Mouse (Mus musculus) midbrain, embryonic 16.5 days (tissue): ENCODE data around the gene Usp43. TPM values are rescaled to one million over a fixed set of nuclear protein-coding genes. Genes with fewer than 3 reads are reported as not detected.

Source experiments
- ATAC-seq: fragments of 200-750 bp; cut with Nextera tagmentation; 2 replicates; pipeline ENCODE4 v1.8.0; 2017; ENCODE audit warnings: moderate TSS enrichment
- H3K27ac ChIP-seq: fragments of 300-500 bp; sonication (generic); 2 replicates; pipeline ENCODE4 v1.5.1; 2014; ENCODE audit warnings: mild to moderate bottlenecking, low read length, mixed read lengths
- H3K27me3 ChIP-seq: fragments of 300-500 bp; sonication (generic); 2 replicates; pipeline ENCODE4 v1.6.1; 2014; ENCODE audit warnings: low read depth, low read length, mixed read lengths; ENCODE audit not compliant: control insufficient read depth, insufficient read depth
- H3K36me3 ChIP-seq: fragments of 300-500 bp; sonication (generic); 2 replicates; pipeline ENCODE4 v1.6.1; 2014; ENCODE audit warnings: mild to moderate bottlenecking, low read length, moderate library complexity, mixed read lengths; ENCODE audit not compliant: control insufficient read depth, insufficient read depth
- H3K4me1 ChIP-seq: fragments of 300-500 bp; sonication (generic); 2 replicates; pipeline ENCODE4 v1.6.1; 2014; ENCODE audit warnings: mild to moderate bottlenecking, low read length, mixed read lengths; ENCODE audit not compliant: control insufficient read depth, insufficient read depth
- H3K4me2 ChIP-seq: fragments of 300-500 bp; sonication (generic); 2 replicates; pipeline ENCODE4 v1.6.1; 2014; ENCODE audit warnings: mild to moderate bottlenecking, low read length, mixed read lengths
- H3K4me3 ChIP-seq: fragments of 300-500 bp; sonication (generic); 2 replicates; pipeline ENCODE4 v1.5.1; 2014; ENCODE audit warnings: low read depth, mild to moderate bottlenecking, low read length, moderate library complexity, mixed read lengths
- H3K9ac ChIP-seq: fragments of 300-500 bp; sonication (generic); 2 replicates; pipeline ENCODE4 v1.6.1; 2014; ENCODE audit warnings: low read depth, low read length, mixed read lengths
- H3K9me3 ChIP-seq: fragments of 300-500 bp; sonication (generic); replicated peaks from 2 replicates; pipeline ENCODE4 v1.6.1; 2014; ENCODE audit warnings: mild to moderate bottlenecking, low read length, mixed read lengths; ENCODE audit not compliant: control insufficient read depth, poor library complexity, severe bottlenecking
- WGBS: fragments of 180-500 bp; shearing (Covaris S2); extraction: QIAGEN DNeasy Blood & Tissue Kit; methylation state at CpG from one replicate; pipeline ENCODE4 v1.1.7; 2014; 5-methylcytosine and 5-hydroxymethylcytosine counted together
- polyA plus RNA-seq: library from polyadenylated mRNA; unstranded; fragments of >200 nt; fragmentation: Nextera tagmentation; extraction: Ambion mirVana; gene quantifications from 2 replicates; pipeline ENCODE4 v1.2.1, GENCODE M21; 2015

The Usp43 gene
- polyA plus RNA-seq, result 0.80 and 0.88 TPM in 2 replicates

DNA sequence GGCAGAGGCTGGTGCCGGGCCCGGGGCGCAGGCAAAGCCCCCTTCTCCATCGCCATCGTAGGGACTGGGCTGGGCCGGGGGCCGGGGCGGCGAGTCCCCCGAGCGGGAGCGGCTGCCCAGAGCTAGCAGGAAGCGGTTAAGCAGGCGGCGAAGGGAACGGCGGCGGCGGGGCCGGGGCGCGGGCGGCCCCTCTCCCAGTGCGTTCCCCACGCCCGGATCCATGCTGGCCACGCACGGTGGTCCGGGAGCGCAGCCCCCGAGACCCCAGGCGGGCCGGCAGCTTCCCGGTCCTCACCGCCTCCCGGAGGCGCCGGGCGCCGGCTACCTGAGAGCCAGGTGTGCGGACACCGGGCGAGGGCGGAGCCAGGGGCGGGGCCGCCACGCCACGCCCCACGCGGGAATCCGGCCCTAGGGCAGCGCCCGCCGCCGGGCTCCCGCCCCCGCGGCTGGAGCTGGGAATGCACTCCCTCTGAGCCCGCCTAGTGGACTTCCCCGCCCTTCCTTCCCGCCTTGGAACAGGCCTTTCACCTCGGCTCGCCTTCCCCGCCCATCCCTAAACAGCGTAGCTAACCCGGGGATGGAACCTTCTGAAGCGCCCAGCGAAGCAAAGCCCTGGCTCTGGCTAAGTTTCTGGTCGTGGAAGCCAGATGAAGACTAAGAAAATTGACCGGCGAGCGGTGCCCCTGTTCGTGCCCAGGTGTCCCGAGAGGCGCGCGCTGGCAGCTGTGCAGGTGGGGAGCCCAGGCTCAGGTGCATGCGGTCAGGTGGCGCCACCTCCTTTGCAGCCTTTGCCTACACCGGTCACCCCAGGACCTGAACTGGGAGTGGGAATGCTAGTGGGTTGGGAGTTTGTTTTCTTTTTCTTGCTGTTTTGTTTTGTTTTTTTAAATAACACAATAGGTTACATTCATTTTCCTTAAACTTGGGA is at the start of gene Usp43:
Gene Usp43 (minus strand): TSS at position 327 of the 928 bp plus-strand sequence.
- H3K9ac ChIP-seq, result peak within 1 kb of the TSS; percentile 78
- peaks cover 19% of the 10 kb centered on the region for H3K27me3 ChIP-seq
- H3K27ac ChIP-seq, result no peak within 1 kb of the TSS
- under 1% methylated on average over 67 of the region's 80 CpGs for WGBS
- no peaks in the 10 kb centered on the region for H3K36me3 ChIP-seq
- peak; percentile 61 for ATAC-seq
- peak within 1 kb of the TSS; percentile 100 for H3K4me2 ChIP-seq
- peaks cover 12% of the 10 kb centered on the region for H3K4me1 ChIP-seq
- H3K9me3 ChIP-seq, result no peaks in the 10 kb centered on the region
- peak within 1 kb of the TSS; percentile 77 for H3K4me3 ChIP-seq

GRCm38 (mm10) chr11:67967831-67968230 is 45.9 kb upstream of the Usp43 start:
- Histone ChIP-seq H3K4me3 (no peak overlapping the region), H3K4me2 (0 out of 2 replicates have a peak overlapping the region, but pooled peaks have one; percentile 12), H3K4me1 (peaks cover 17% of the 10 kb centered on the region), H3K36me3 (0 out of 2 replicates have a peak, but pooled peaks cover 2% of the 10 kb centered on the region), H3K9me3 (no peaks in the 10 kb centered on the region), H3K9ac (no peak overlapping the region), H3K27ac (no peak overlapping the region), H3K27me3 (no peaks in the 10 kb centered on the region)
- no peak for ATAC-seq
- 47% methylated on average over 11 of the region's 11 CpGs for WGBS

- ATAC-seq, result peak; percentile 89
- peaks cover 17% of the 10 kb centered on the region for H3K4me1 ChIP-seq
- H3K4me3 ChIP-seq, result peak within 1 kb of the TSS; percentile 87
- no peaks in the 10 kb centered on the region for H3K36me3 ChIP-seq
- H3K27ac ChIP-seq, result no peak within 1 kb of the TSS
- H3K27me3 ChIP-seq, result no peaks in the 10 kb centered on the region
- H3K9ac ChIP-seq, result peak within 1 kb of the TSS; percentile 90
- no peaks in the 10 kb centered on the region for H3K9me3 ChIP-seq
- peak within 1 kb of the TSS; percentile 70 for H3K4me2 ChIP-seq
- 0% methylated on average over 28 of the region's 28 CpGs for WGBS
Measured at GRCm38 (mm10) chr11:67965905-67966878, 44.2 kb upstream of the Usp43 start, which contains the start of gene Stx8. TSS of gene Stx8 (plus strand) at chr11:67966193.

DNA sequence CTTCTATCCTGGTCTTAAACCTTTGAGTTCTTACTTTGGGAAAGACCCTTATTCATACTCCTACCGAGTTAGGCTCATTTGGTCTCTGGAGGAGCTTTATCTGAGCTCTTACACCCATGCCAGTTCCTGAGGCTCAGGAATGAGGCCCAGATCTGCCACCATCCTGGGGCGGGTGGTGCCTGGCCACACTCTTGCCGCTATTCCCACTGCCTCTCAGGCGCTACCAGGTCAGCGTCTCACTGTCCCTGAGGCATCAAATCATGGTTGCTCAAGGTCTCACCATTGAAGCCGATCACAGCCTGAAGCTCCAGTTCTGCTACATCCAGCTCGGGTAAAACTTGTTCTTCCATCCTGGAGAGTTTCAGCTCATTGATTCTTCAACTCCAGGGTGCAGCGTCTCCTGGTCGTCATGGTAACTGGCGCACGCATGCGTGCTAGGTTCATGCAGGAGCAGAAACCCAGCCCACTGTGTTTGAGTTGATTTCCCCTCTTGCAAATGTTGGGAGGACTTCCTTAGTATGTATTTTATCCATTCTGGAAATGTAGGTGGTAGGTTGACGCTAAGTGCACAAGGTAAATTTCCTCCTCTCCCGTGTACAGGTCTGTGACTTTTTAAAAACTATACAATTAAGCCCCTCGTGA is 43.4 kb upstream of the Usp43 start, which contains the start of gene Cfap52:
Gene Cfap52 (minus strand): TSS at position 410 of the 642 bp plus-strand sequence.
- H3K9ac ChIP-seq, result peak within 1 kb of the TSS; percentile 90
- no peaks in the 10 kb centered on the region for H3K9me3 ChIP-seq
- H3K27me3 ChIP-seq, result no peaks in the 10 kb centered on the region
- 5% methylated on average over 15 of the region's 15 CpGs for WGBS
- peaks cover 17% of the 10 kb centered on the region for H3K4me1 ChIP-seq
- H3K27ac ChIP-seq, result no peak within 1 kb of the TSS
- no peaks in the 10 kb centered on the region for H3K36me3 ChIP-seq
- peak within 1 kb of the TSS; percentile 70 for H3K4me2 ChIP-seq
- peak; percentile 76 for ATAC-seq
- H3K4me3 ChIP-seq, result peak within 1 kb of the TSS; percentile 87

DNA sequence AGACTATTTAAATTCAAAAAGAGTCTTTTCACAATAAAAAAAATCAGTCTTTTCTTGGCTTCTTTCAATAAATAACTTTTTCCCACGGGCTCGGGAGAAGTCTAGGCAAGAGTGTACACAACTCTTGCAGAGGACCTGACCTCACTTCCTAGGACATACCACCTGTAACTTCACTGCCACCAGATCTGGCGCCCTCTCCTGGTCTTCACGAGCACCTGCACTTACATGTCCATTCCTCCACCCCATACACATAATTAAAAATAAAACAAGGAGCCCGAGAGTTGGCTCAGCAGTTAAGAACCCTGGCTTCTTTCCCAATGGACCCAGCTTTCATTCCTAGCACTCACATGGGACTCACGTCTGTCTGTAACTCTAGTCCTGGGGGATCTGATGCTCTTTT is 42.2 kb upstream of the Usp43 start:
- H3K27ac ChIP-seq, result no peak overlapping the region
- no peak for ATAC-seq
- H3K4me2 ChIP-seq, result no peak overlapping the region
- no peak overlapping the region for H3K9ac ChIP-seq
- H3K9me3 ChIP-seq, result no peaks in the 10 kb centered on the region
- no peaks in the 10 kb centered on the region for H3K27me3 ChIP-seq
- H3K4me3 ChIP-seq, result no peak overlapping the region
- H3K4me1 ChIP-seq, result peaks cover 17% of the 10 kb centered on the region
- WGBS, result 79% methylated on average over 6 of the region's 6 CpGs
- H3K36me3 ChIP-seq, result no peaks in the 10 kb centered on the region

- no peak overlapping the region for H3K4me3 ChIP-seq
- H3K4me1 ChIP-seq, result no peaks in the 10 kb centered on the region
- no peaks in the 10 kb centered on the region for H3K36me3 ChIP-seq
- H3K9me3 ChIP-seq, result no peaks in the 10 kb centered on the region
- WGBS, result 90% methylated on average over 6 of the region's 6 CpGs
- no peak overlapping the region for H3K9ac ChIP-seq
- no peak overlapping the region for H3K4me2 ChIP-seq
- H3K27me3 ChIP-seq, result no peaks in the 10 kb centered on the region
- no peak overlapping the region for H3K27ac ChIP-seq
- no peak for ATAC-seq
Measured at GRCm38 (mm10) chr11:67954413-67954812, 32.5 kb upstream of the Usp43 start.

GRCm38 (mm10) chr11:67953604-67954003 is 31.7 kb upstream of the Usp43 start:
- Histone ChIP-seq H3K4me1 (no peaks in the 10 kb centered on the region), H3K36me3 (no peaks in the 10 kb centered on the region), H3K9ac (no peak overlapping the region), H3K4me2 (no peak overlapping the region), H3K4me3 (no peak overlapping the region), H3K9me3 (no peaks in the 10 kb centered on the region), H3K27ac (no peak overlapping the region), H3K27me3 (no peaks in the 10 kb centered on the region)
- ATAC-seq, result no peak
- WGBS, result 86% methylated on average over 5 of the region's 5 CpGs

GRCm38 (mm10) chr11:67949475-67949874 is 27.5 kb upstream of the Usp43 start:
- no peaks in the 10 kb centered on the region for H3K36me3 ChIP-seq
- no peak overlapping the region for H3K4me2 ChIP-seq
- no peaks in the 10 kb centered on the region for H3K9me3 ChIP-seq
- no peak overlapping the region for H3K4me3 ChIP-seq
- 83% methylated on average over 9 of the region's 9 CpGs for WGBS
- peaks cover 3% of the 10 kb centered on the region; the same call in 1 of the 2 replicates for H3K27me3 ChIP-seq
- no peak overlapping the region for H3K9ac ChIP-seq
- no peak for ATAC-seq
- no peak overlapping the region for H3K27ac ChIP-seq
- H3K4me1 ChIP-seq, result no peaks in the 10 kb centered on the region
